Mouse (Mus musculus): Measurements from ENCODE around the gene Erv3.

Erv3 gene

GRCm38 (mm10) chr2:131822492-131822891 is 37.1 kb downstream of the Erv3 start:
- DNase-seq (ENCODE audit: low spot score): no peak

GRCm38 (mm10) chr2:131821708-131821990 is 37.9 kb downstream of the Erv3 start:
- no peak for DNase-seq (ENCODE audit: low spot score)

GRCm38 (mm10) chr2:131820932-131821707 is 38.4 kb downstream of the Erv3 start:
- peak; percentile 91 for DNase-seq (ENCODE audit: low spot score)

GRCm38 (mm10) chr2:131820088-131820675 is 39.4 kb downstream of the Erv3 start:
- DNase-seq (ENCODE audit: low spot score): peak; percentile 90

- no peak for DNase-seq (ENCODE audit: low spot score)
Measured at GRCm38 (mm10) chr2:131814327-131814726, 45.2 kb downstream of the Erv3 start.

- DNase-seq (ENCODE audit: low spot score): no peak
Measured at GRCm38 (mm10) chr2:131813437-131813836, 46.1 kb downstream of the Erv3 start.

GRCm38 (mm10) chr2:131812480-131813137 is 46.9 kb downstream of the Erv3 start:
- DNase-seq (ENCODE audit: low spot score): peak; percentile 80

GRCm38 (mm10) chr2:131811607-131812006 is 47.9 kb downstream of the Erv3 start:
- DNase-seq (ENCODE audit: low spot score): no peak

GRCm38 (mm10) chr2:131808856-131809255 is 50.7 kb downstream of the Erv3 start:
- no peak for DNase-seq (ENCODE audit: low spot score)

- DNase-seq (ENCODE audit: low spot score): no peak
Measured at GRCm38 (mm10) chr2:131807660-131808059, 51.9 kb downstream of the Erv3 start.

- no peak for DNase-seq (ENCODE audit: low spot score)
Measured at GRCm38 (mm10) chr2:131806863-131807262, 52.7 kb downstream of the Erv3 start.

GRCm38 (mm10) chr2:131805306-131805705 is 54.2 kb downstream of the Erv3 start:
- DNase-seq (ENCODE audit: low spot score): no peak

- DNase-seq (ENCODE audit: low spot score): peak; percentile 30
Measured at GRCm38 (mm10) chr2:131803801-131804200, 55.7 kb downstream of the Erv3 start.
